Mouse (Mus musculus) small intestine, adult 2 months (tissue): ENCODE measurements around the gene Shkbp1. TPM values are rescaled to one million over a fixed set of nuclear protein-coding genes. Genes with fewer than 3 reads are reported as not detected.

Experiments
- H3K27ac ChIP-seq: fragments of 200-500 bp; 2 replicates; pipeline ENCODE4 v1.5.1; 2012; ENCODE audit warnings: low read depth, low read length, control low read depth, inconsistent platforms; ENCODE audit not compliant: insufficient read depth
- H3K27me3 ChIP-seq: fragments of 200-500 bp; 2 replicates; pipeline ENCODE4 v1.6.1; 2012; ENCODE audit warnings: mild to moderate bottlenecking, moderate library complexity, low read length, inconsistent platforms; ENCODE audit not compliant: control insufficient read depth, insufficient read depth
- H3K36me3 ChIP-seq: fragments of 200-500 bp; 2 replicates; pipeline ENCODE4 v1.6.1; 2012; ENCODE audit warnings: mild to moderate bottlenecking, low read length, control low read depth, inconsistent platforms; ENCODE audit not compliant: control insufficient read depth, insufficient read depth
- H3K4me1 ChIP-seq: fragments of 200-500 bp; 2 replicates; pipeline ENCODE4 v1.6.1; 2012; ENCODE audit warnings: low read length, inconsistent platforms, mixed read lengths; ENCODE audit not compliant: control insufficient read depth, insufficient read depth, insufficient read length
- H3K4me3 ChIP-seq: fragments of 200-500 bp; 2 replicates; pipeline ENCODE4 v1.5.1; 2012; ENCODE audit warnings: low read depth, mild to moderate bottlenecking, control low read depth, inconsistent platforms, low read length, moderate library complexity
- CTCF ChIP-seq: fragments of 200-500 bp; IDR thresholded peaks from 2 replicates; pipeline ENCODE4 v1.5.1; 2012; ENCODE audit warnings: low read depth, mild to moderate bottlenecking, control low read depth, inconsistent platforms, low read length, moderate library complexity, mixed read lengths; ENCODE audit not compliant: insufficient replicate concordance, insufficient read length; ENCODE audit errors: extremely low read depth
- POLR2A ChIP-seq: fragments of 200-500 bp; IDR thresholded peaks from 2 replicates; pipeline ENCODE4 v1.6.1; 2012; ENCODE audit warnings: low read depth, mild to moderate bottlenecking, control low read depth, inconsistent platforms, low read length, moderate library complexity
- WGBS: fragments of 180-500 bp; shearing (Covaris S2); methylation state at CpG from one replicate; pipeline ENCODE4 v1.1.7; 2018; 5-methylcytosine and 5-hydroxymethylcytosine counted together
- polyA plus RNA-seq: library from polyadenylated mRNA; depleted of rRNA; stranded (reverse); fragments of >200 nt; gene quantifications from 2 replicates; pipeline ENCODE4 v1.2.3, GENCODE M21; 2012

Shkbp1 gene
- polyA plus RNA-seq, 1 experiment = 115 TPM

DNA sequence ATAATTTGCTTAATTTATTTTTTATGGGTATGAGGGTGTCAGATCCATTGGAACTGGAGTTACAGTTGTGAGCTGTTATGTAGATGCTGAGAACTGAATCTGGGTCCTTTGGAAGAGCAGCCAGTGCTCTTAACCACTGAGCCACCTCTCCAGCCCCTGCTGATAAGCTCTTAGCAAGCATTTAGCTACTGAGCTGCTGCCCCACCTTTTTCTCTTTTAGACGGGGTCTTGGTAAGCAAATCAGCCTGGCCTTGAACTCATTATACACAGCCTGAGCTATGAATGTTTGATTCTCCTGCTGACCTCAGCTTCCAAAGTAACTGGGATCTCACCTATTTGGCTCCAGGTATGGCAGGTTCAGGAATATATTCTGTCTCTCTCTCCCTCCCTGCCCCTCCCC lies 25.2 kb upstream of the Shkbp1 start:
- Histone ChIP-seq H3K27me3 (peaks cover 6% of the 10 kb centered on the region; the same call in 1 of the 2 replicates), H3K4me3 (no peak overlapping the region), H3K4me1 (no peaks in the 10 kb centered on the region), H3K36me3 (no peaks in the 10 kb centered on the region), H3K27ac (no peak overlapping the region)
- TF ChIP-seq CTCF = no peak
- 13% methylated on average over 1 of the region's 1 CpGs for WGBS

DNA sequence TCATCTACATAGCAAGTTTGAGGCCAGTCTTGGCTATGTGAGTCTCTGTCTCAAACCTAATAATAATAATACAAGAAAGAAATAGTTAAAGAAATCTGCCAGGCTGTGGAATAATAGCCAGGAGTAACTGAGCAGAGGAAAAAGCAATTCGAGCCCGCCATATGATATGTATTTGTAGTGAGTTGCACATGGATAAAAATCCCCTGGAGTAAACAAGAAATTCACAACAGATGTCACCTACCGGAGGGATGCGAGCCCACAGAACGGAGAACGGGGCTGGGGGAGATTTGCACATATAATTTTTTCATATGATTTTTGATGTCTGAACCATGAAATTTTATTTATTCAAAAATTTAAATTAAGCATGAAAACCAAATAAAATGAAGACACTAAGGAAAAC lies 24.0 kb upstream of the Shkbp1 start:
- H3K27me3 ChIP-seq = peaks cover 13% of the 10 kb centered on the region
- H3K4me3 ChIP-seq = no peak overlapping the region
- no peaks in the 10 kb centered on the region for H3K36me3 ChIP-seq
- no peak overlapping the region for H3K27ac ChIP-seq
- WGBS = 90% methylated on average over 6 of the region's 6 CpGs
- no peaks in the 10 kb centered on the region for H3K4me1 ChIP-seq
- no peak for TF ChIP-seq POLR2A
- TF ChIP-seq CTCF = no peak

DNA sequence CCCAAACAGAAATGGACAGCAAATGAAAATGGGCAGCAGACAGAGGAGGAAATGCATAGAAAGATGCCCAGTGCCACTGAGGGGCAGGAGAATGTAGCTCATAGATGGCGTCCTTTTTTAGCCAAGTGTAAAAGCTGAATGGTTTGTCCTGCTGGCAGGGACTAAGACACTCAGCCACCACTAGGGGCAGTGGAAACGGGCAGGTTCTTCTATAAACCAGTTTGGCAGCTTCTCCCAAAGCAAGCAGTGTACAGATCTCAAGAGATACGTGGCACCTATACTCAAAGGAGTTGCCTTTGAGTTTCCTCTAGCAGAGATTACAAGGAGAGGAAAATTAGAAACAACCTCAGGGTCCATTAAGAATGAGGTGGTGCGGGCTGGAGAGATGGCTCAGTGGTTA lies 22.6 kb upstream of the Shkbp1 start:
- WGBS = 10% methylated on average over 4 of the region's 4 CpGs
- no peak overlapping the region for H3K4me3 ChIP-seq
- H3K27ac ChIP-seq = no peak overlapping the region
- peaks cover 23% of the 10 kb centered on the region for H3K27me3 ChIP-seq
- H3K4me1 ChIP-seq = no peaks in the 10 kb centered on the region
- TF ChIP-seq CTCF = peak; percentile 42; the same call in 1 of the 2 replicates
- no peak for TF ChIP-seq POLR2A
- no peaks in the 10 kb centered on the region for H3K36me3 ChIP-seq

DNA sequence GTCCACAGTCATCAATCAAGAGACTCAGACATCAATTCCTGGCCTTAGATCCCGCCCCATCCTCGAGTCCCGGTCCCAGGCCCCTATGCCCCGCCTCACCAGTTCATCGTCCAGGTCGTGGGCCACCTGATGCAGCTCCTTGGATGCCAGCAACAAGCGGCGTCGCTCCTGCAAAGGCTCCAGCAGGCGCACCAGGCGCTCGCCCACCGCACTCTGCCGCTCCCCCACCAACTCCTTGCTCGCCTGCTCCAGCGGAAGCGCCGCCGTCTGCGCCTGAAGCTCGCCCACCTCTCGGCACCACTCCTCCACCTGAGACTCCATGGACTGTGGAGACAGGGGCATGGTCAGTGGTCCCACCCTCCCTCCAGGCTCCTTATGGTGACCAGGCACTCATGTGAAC lies 19.5 kb upstream of the Shkbp1 start:
- no peaks in the 10 kb centered on the region for H3K36me3 ChIP-seq
- TF ChIP-seq POLR2A (no peak), CTCF (no peak)
- 2% methylated on average over 22 of the region's 22 CpGs for WGBS
- no peak overlapping the region for H3K4me3 ChIP-seq
- 0 out of 2 replicates have a peak, but pooled peaks cover 3% of the 10 kb centered on the region for H3K4me1 ChIP-seq
- H3K27ac ChIP-seq = no peak overlapping the region
- H3K27me3 ChIP-seq = peaks cover 47% of the 10 kb centered on the region

DNA sequence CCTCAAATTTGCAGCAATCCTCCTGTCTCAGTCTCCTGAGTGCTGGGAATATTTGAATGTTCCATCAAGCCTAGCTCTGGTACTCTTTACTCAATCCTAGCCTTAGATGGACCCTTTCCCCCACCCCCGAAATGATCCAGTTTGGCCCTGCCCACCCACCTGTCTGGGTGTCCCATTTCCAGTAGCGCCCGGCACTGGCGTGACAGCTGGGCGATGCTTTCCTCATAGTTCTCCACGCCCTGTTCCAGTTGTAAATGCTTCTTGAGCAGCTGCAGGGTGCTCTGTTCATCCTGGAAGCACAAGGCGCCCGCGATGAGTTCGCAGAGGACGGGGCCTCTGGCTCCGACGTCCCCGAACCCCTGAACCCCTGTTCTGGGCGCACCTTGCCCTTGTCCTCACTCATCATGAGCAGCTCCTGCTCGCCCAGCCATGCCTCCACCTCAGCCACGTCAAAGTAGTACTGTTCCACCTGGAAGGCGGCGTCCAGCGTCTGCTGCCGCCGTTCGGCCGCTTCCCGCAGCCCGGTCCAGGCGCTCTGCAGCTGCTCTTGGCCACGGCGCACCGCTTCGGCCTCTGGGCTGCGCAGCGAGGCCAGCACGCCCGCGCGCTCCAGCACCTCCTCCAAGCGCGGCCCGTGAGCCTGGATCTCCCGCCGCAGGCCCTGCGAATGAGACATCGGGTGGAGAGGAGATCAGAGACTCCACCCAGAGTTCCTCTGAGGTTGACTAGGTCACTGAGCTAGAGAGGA lies 16.1 kb upstream of the Shkbp1 start:
- Histone ChIP-seq H3K27me3 (peaks cover 67% of the 10 kb centered on the region), H3K36me3 (no peaks in the 10 kb centered on the region), H3K4me3 (peak overlapping the region; percentile 5; the same call in 1 of the 2 replicates), H3K4me1 (peaks cover 8% of the 10 kb centered on the region), H3K27ac (no peak overlapping the region)
- TF ChIP-seq CTCF = no peak
- TF ChIP-seq POLR2A = no peak
- 5% methylated on average over 44 of the region's 44 CpGs for WGBS

DNA sequence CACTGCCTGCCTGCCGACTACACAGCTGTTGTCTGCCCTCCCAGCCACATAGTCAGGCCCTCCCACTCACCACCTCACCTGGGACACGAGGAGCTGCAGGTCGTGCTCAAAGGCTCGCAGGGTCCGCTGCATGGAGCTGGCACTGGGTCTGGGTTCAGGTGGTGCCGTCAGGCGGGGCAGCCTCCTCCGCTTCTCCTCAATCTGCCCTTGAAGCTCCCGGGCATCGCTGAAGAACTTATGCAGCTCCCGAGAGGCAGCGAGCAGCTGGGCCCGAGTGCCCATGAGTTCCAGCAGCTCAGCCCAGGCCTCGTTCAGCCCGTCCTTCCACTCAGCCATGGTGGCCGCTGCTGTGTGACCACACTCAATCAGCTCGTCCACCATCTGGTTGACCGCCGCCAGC lies 13.3 kb upstream of the Shkbp1 start:
- TF ChIP-seq CTCF (no peak), POLR2A (no peak)
- Histone ChIP-seq H3K4me1 (peaks cover 8% of the 10 kb centered on the region), H3K27ac (no peak overlapping the region), H3K36me3 (no peaks in the 10 kb centered on the region), H3K4me3 (no peak overlapping the region), H3K27me3 (peaks cover 78% of the 10 kb centered on the region)
- 88% methylated on average over 19 of the region's 19 CpGs for WGBS

DNA sequence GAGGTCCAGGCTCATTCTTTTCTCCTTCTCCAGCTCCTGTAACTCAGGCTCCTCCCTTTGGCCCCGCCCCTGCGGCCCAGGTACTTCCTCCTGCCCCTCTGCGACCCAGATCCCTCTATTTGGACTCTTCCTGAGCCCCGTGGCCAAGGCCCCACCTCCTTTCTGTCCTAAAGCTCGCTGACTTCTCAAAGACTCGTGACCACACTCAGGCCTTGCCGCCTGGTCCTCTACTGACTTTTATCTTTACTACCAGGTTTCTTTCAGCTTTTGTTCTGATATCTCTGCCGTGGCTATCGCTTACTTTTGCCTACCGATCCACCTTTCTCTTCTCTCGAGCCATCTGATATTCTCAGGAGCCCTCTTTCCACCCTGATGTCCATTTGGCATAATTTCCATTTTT lies 12.2 kb upstream of the Shkbp1 start:
- no peak for TF ChIP-seq POLR2A
- TF ChIP-seq CTCF = no peak
- Histone ChIP-seq H3K27ac (no peak overlapping the region), H3K27me3 (peaks cover 78% of the 10 kb centered on the region), H3K36me3 (no peaks in the 10 kb centered on the region), H3K4me1 (peaks cover 8% of the 10 kb centered on the region), H3K4me3 (peak overlapping the region; percentile 43)
- 10% methylated on average over 11 of the region's 11 CpGs for WGBS
